In the genomic region with DNA sequence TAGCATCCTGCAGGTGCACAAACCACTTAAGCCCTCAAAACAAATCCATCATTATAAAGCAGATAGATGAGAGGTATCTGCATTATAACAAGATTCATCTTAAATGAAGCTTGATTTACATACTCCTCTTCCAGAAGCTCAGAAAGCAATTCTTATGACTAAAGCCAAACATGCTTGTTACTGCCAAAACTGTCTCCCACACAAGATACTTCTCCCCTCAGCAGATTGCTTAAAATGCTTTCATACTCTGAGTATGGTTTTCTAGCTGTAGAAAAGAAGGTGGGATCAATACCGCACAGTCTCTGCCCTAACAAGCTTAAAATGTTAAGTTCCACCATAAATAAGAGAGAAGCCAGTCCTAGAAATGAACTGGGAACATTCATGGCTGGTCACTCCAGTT, we compare ENCODE assay signal across 23 mouse cellular contexts.
"Had no signal": no experiment of that assay in that cellular context is flagged by ENCODE, and none has a peak within 500 bp of the region (broad histone marks: within the 10 kb centered on the region; RNA-seq: fewer than 3 reads in every experiment).

No protein-coding gene starts in this region.

- H3K4me3 ChIP-seq: limb, embryonic 12.5 days; limb, embryonic 15.5 days; midbrain, embryonic 12.5 days; midbrain, embryonic 15.5 days; myocyte; neural tube, embryonic 13.5 days; stomach, embryonic 15.5 days had no signal

- DNase-seq: kidney, adult 18-20 months; kidney, adult 9 months; kidney, postnatal 14 days; kidney, postnatal 4 days; layer of hippocampus, adult 9-11 months; liver, postnatal 0 days; lung, embryonic 14.5 days; retina, postnatal 1 day; right cerebral cortex, postnatal 25 days; spleen, adult 18-20 months; thymus, adult 18-20 months; thymus, postnatal 4 days had no signal

- H3K27ac ChIP-seq: limb, embryonic 12.5 days; limb, embryonic 15.5 days; liver, embryonic 14.5 days; macrophage; midbrain, embryonic 12.5 days; midbrain, embryonic 15.5 days; neural tube, embryonic 13.5 days; stomach, embryonic 15.5 days had no signal

- ATAC-seq: intestine, embryonic 16.5 days; liver, postnatal 0 days; lung, postnatal 0 days; midbrain, embryonic 15.5 days had no signal
